Mouse (Mus musculus) bone marrow, adult 2 months (tissue): ENCODE measurements around the gene S100a11. TPM values are rescaled to one million over a fixed set of nuclear protein-coding genes. Genes with fewer than 3 reads are reported as not detected.

Source experiments
- H3K27ac ChIP-seq: fragments of 200-500 bp; 2 replicates; pipeline ENCODE4 v1.5.1; 2012; ENCODE audit warnings: low read depth, mild to moderate bottlenecking, control low read depth, inconsistent platforms, low read length; ENCODE audit not compliant: control insufficient read depth, poor library complexity, insufficient read depth
- H3K4me1 ChIP-seq: fragments of 200-500 bp; 2 replicates; pipeline ENCODE4 v1.6.1; 2011; ENCODE audit warnings: low read length; ENCODE audit not compliant: control insufficient read depth, insufficient read depth
- H3K4me3 ChIP-seq: fragments of 200-500 bp; replicated peaks from 2 replicates; pipeline ENCODE3; 2011; ENCODE audit warnings: mild to moderate bottlenecking, low read depth, low read length, control low read depth; ENCODE audit not compliant: control insufficient read depth
- CTCF ChIP-seq: fragments of 200-500 bp; IDR thresholded peaks from 2 replicates; pipeline ENCODE4 v1.5.1; 2011; ENCODE audit warnings: low read length, control low read depth; ENCODE audit not compliant: control insufficient read depth, insufficient read depth
- POLR2A ChIP-seq: fragments of 200-500 bp; IDR thresholded peaks from 2 replicates; pipeline ENCODE4 v1.6.1; 2011; ENCODE audit warnings: low read depth, mild to moderate bottlenecking, control low read depth, low read length, borderline replicate concordance; ENCODE audit not compliant: control insufficient read depth
- WGBS: fragments of 180-500 bp; shearing (Covaris S2); methylation state at CpG from one replicate; pipeline ENCODE4 v1.1.7; 2018; 5-methylcytosine and 5-hydroxymethylcytosine counted together
- polyA plus RNA-seq: library from polyadenylated mRNA; stranded (reverse); fragments of >200 nt; gene quantifications from 2 replicates; pipeline ENCODE4 v1.2.4, GENCODE M21; 2011; ENCODE audit warnings: low replicate concordance; ENCODE audit not compliant: missing spikeins, insufficient read depth, insufficient read length

Gene S100a11
- polyA plus RNA-seq, 1 experiment = 358 TPM

- H3K27ac ChIP-seq = no peak overlapping the region
- H3K4me1 ChIP-seq = peaks cover 2% of the 10 kb centered on the region; the same call in 1 of the 2 replicates
- TF ChIP-seq POLR2A (no peak), CTCF (no peak)
- 83% methylated on average over 2 of the region's 2 CpGs for WGBS
- H3K4me3 ChIP-seq = no peak overlapping the region
These were observed 33.0 kb downstream of the S100a11 start for GRCm38 (mm10) chr3:93553311-93553710.

- H3K4me1 ChIP-seq = peaks cover 2% of the 10 kb centered on the region; the same call in 1 of the 2 replicates
- H3K27ac ChIP-seq = no peak overlapping the region
- 72% methylated on average over 9 of the region's 9 CpGs for WGBS
- H3K4me3 ChIP-seq = no peak overlapping the region
- TF ChIP-seq POLR2A = no peak
- no peak for TF ChIP-seq CTCF
These were observed 33.6 kb downstream of the S100a11 start for GRCm38 (mm10) chr3:93553765-93554378.

GRCm38 (mm10) chr3:93554379-93554980 lies 34.2 kb downstream of the S100a11 start:
- peak overlapping the region; percentile 52 for H3K4me3 ChIP-seq
- H3K4me1 ChIP-seq = no peaks in the 10 kb centered on the region; the same call in 1 of the 2 replicates
- no peak for TF ChIP-seq POLR2A
- TF ChIP-seq CTCF = no peak
- peak overlapping the region; percentile 23 for H3K27ac ChIP-seq
- WGBS = 16% methylated on average over 13 of the region's 13 CpGs

- H3K4me3 ChIP-seq = peak within 1 kb of the TSS; percentile 74
- WGBS = under 1% methylated on average over 36 of the region's 39 CpGs
- peak within 1 kb of the TSS; percentile 89 for H3K27ac ChIP-seq
- TF ChIP-seq POLR2A = peak; percentile 79; the same call in 1 of the 2 replicates
- TF ChIP-seq CTCF = no peak
- H3K4me1 ChIP-seq = no peaks in the 10 kb centered on the region; the same call in 1 of the 2 replicates
These were observed 34.9 kb downstream of the S100a11 start, which contains the start of gene S100a10 for GRCm38 (mm10) chr3:93554981-93555877. TSS of gene S100a10 (plus strand) at chr3:93555080.

GRCm38 (mm10) chr3:93555878-93556254 lies 35.6 kb downstream of the S100a11 start:
- WGBS = 0% methylated on average over 2 of the region's 2 CpGs
- no peaks in the 10 kb centered on the region; the same call in 1 of the 2 replicates for H3K4me1 ChIP-seq
- H3K27ac ChIP-seq = peak overlapping the region; percentile 89; the same call in 1 of the 2 replicates
- no peak for TF ChIP-seq POLR2A
- TF ChIP-seq CTCF = no peak
- peak overlapping the region; percentile 74 for H3K4me3 ChIP-seq

- no peak for TF ChIP-seq CTCF
- TF ChIP-seq POLR2A = no peak
- Histone ChIP-seq H3K4me3 (peak overlapping the region; percentile 37), H3K4me1 (no peaks in the 10 kb centered on the region; the same call in 1 of the 2 replicates), H3K27ac (no peak overlapping the region)
- WGBS = 5% methylated on average over 1 of the region's 1 CpGs
These were observed 36.3 kb downstream of the S100a11 start for GRCm38 (mm10) chr3:93556599-93556998.

- H3K4me1 ChIP-seq = peaks cover 1% of the 10 kb centered on the region; the same call in 1 of the 2 replicates
- no peak for TF ChIP-seq POLR2A
- no peak for TF ChIP-seq CTCF
- H3K4me3 ChIP-seq = no peak overlapping the region
- no peak overlapping the region for H3K27ac ChIP-seq
- 44% methylated on average over 4 of the region's 4 CpGs for WGBS
These were observed 37.2 kb downstream of the S100a11 start for GRCm38 (mm10) chr3:93557471-93557870.

GRCm38 (mm10) chr3:93559961-93560360 lies 39.7 kb downstream of the S100a11 start:
- Histone ChIP-seq H3K27ac (no peak overlapping the region), H3K4me1 (peaks cover 1% of the 10 kb centered on the region; the same call in 1 of the 2 replicates), H3K4me3 (no peak overlapping the region)
- WGBS = 82% methylated on average over 6 of the region's 6 CpGs
- TF ChIP-seq POLR2A (no peak), CTCF (no peak)
